ENCODE assay signal across 12 mouse cellular contexts in the genomic region with DNA sequence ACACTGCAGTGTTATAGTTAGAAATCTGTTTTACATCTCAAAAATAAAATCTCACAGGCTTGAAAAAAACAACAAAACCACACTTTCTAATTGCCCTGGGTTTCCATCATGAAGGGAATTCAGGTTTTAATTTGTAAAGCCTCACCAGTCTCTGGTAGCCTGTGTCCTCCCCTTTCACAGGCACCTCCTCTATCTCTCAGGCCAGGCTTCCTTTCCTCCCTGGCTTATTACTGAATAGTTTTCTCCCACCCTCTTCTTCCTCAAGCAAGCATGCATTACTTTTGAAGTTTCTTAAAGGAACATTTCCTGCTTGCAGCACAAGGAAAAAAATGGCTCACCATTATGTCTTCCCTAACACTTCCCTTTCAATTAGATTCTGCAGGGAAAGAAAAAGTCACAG.
"Had no signal": no experiment of that assay in that cellular context is flagged by ENCODE, and none has a peak within 500 bp of the region (broad histone marks: within the 10 kb centered on the region; RNA-seq: fewer than 3 reads in every experiment).

No protein-coding gene starts in this region.

- H3K9me3 ChIP-seq: limb, embryonic 13.5 days; midbrain, embryonic 12.5 days; neural tube, embryonic 13.5 days had no signal

- ATAC-seq: midbrain, embryonic 16.5 days had no signal

- H3K4me1 ChIP-seq: limb, embryonic 13.5 days; midbrain, embryonic 12.5 days; neural tube, embryonic 13.5 days had no signal

- H3K27ac ChIP-seq: layer of hippocampus, adult 2 months; limb, embryonic 13.5 days; midbrain, embryonic 12.5 days; neural tube, embryonic 13.5 days had no signal

- H3K27me3 ChIP-seq: limb, embryonic 13.5 days; midbrain, embryonic 12.5 days; neural tube, embryonic 13.5 days had no signal

- H3K9ac ChIP-seq: limb, embryonic 13.5 days; lung, embryonic 14.5 days; midbrain, embryonic 12.5 days; neural tube, embryonic 13.5 days had no signal

- H3K36me3 ChIP-seq: limb, embryonic 13.5 days; midbrain, embryonic 12.5 days; neural tube, embryonic 13.5 days had no signal

- H3K4me2 ChIP-seq: limb, embryonic 13.5 days; lung, embryonic 14.5 days; midbrain, embryonic 12.5 days; neural tube, embryonic 13.5 days had no signal

- H3K4me3 ChIP-seq: layer of hippocampus, adult 2 months; limb, embryonic 13.5 days; midbrain, embryonic 12.5 days; neural tube, embryonic 13.5 days had no signal

- DNase-seq: kidney, adult 9 months; kidney, postnatal 4 days; lung, embryonic 14.5 days; lung, postnatal 10 days; lung, postnatal 4 days; right cerebral cortex, postnatal 14 days; thymus, postnatal 4 days had no signal
